Mouse (Mus musculus) ES-E14 (cell line): ENCODE results near the gene Eif2s2. TPM values are rescaled to one million over a fixed set of nuclear protein-coding genes. Genes with fewer than 3 reads are reported as not detected.
"Not testable (repeated sequence)": the region's sequence is repeated elsewhere in the genome, so short reads cannot be mapped to it uniquely, and the experiment has no call there.

ENCODE experiments used
- DNase-seq: peaks from one replicate; pipeline ENCODE4 v3.0.0-alpha.2; 2013; ENCODE audit warnings: low read depth, low spot score
- H3K27ac ChIP-seq: 2 replicates; pipeline ENCODE4 v1.5.1; 2012; ENCODE audit warnings: low read depth, mild to moderate bottlenecking, low read length, moderate library complexity, mixed read lengths; ENCODE audit not compliant: poor library complexity, insufficient read depth, severe bottlenecking
- H3K36me3 ChIP-seq: 2 replicates; pipeline ENCODE4 v1.6.1; 2012; ENCODE audit warnings: mild to moderate bottlenecking, low read length, moderate library complexity, mixed read lengths; ENCODE audit not compliant: control insufficient read depth, poor library complexity, insufficient read depth, severe bottlenecking
- H3K4me1 ChIP-seq, 2 experiments: fragments of 150-350 bp in 1 of 2; sonication (generic) in 1 of 2; 2 replicates each; pipeline ENCODE4 v1.6.1; 2012; ENCODE audit warnings: low read length in 2 of 2, mild to moderate bottlenecking in 1 of 2, mixed read lengths in 1 of 2; ENCODE audit not compliant: control insufficient read depth in 2 of 2, insufficient read depth in 2 of 2, poor library complexity in 1 of 2
- H3K4me3 ChIP-seq, 2 experiments: fragments of 150-350 bp in 1 of 2; sonication (generic) in 1 of 2; 2 replicates each; pipeline ENCODE4 v1.5.1; 2012; ENCODE audit warnings: low read length in 2 of 2, low read depth in 1 of 2, mild to moderate bottlenecking in 1 of 2, mixed read lengths in 1 of 2; ENCODE audit not compliant: insufficient read depth in 1 of 2, poor library complexity in 1 of 2, severe bottlenecking in 1 of 2
- H3K9ac ChIP-seq: 2 replicates; pipeline ENCODE4 v1.6.1; 2012; ENCODE audit warnings: low read depth, mild to moderate bottlenecking, low read length, mixed read lengths; ENCODE audit not compliant: poor library complexity, insufficient read depth, severe bottlenecking
- H3K9me3 ChIP-seq: fragments of 150-350 bp; sonication (generic); 2 replicates; pipeline ENCODE4 v1.6.1; 2012; ENCODE audit warnings: low read depth, mild to moderate bottlenecking, low read length; ENCODE audit not compliant: control insufficient read depth, insufficient read depth
- CHD2 ChIP-seq: IDR thresholded peaks from 2 replicates; pipeline ENCODE4 v1.6.1; 2014; ENCODE audit warnings: mild to moderate bottlenecking, low read depth, low read length, inconsistent platforms
- HCFC1 ChIP-seq: IDR thresholded peaks from 2 replicates; pipeline ENCODE4 v1.6.1; 2012; ENCODE audit warnings: low read length, inconsistent platforms, borderline replicate concordance; ENCODE audit not compliant: insufficient read depth
- MAFK ChIP-seq: IDR thresholded peaks from 2 replicates; pipeline ENCODE4 v1.6.1; 2014; ENCODE audit warnings: mild to moderate bottlenecking, low read depth, low read length, inconsistent platforms; ENCODE audit not compliant: insufficient read depth
- ZC3H11A ChIP-seq: IDR thresholded peaks from 2 replicates; pipeline ENCODE4 v1.6.1; 2012; ENCODE audit warnings: low read depth, mild to moderate bottlenecking, inconsistent platforms, low read length, borderline replicate concordance
- ZNF384 ChIP-seq: IDR thresholded peaks from 2 replicates; pipeline ENCODE4 v1.6.1; 2012; ENCODE audit warnings: low read depth, low read length, inconsistent platforms
- in situ Hi-C, 2 experiments: fragments of 600-800 bp; cut with MboI; formaldehyde crosslinking; loops; one replicate each; pipeline ENCODE4 v1.15.1; 2025; ENCODE audit warnings: low sequenced_read_pairs in 2 of 2, inconsistent platforms in 1 of 2; ENCODE audit not compliant: unreplicated experiment in 2 of 2
- total RNA-seq: library from RNA; depleted of rRNA; stranded (reverse); fragments of 300-350 nt; gene quantifications from 2 replicates; pipeline ENCODE4 v1.2.3, GENCODE M21; 2012

The Eif2s2 gene
- total RNA-seq, 1 experiment = 229 TPM

- Histone ChIP-seq H3K9me3 (no peaks in the 10 kb centered on the region), H3K9ac (no peak overlapping the region), H3K36me3 (no peaks in the 10 kb centered on the region), H3K4me3 (no peak overlapping the region), H3K27ac (no peak overlapping the region), H3K4me1 (no peaks in the 10 kb centered on the region)
- in situ Hi-C loops = loop anchor here in 1 of 2 experiments (25.0 kb wide), 1 partner anchor 224 kb away; no protein-coding TSS in a partner anchor
- no peak for TF ChIP-seq CHD2
- TF ChIP-seq HCFC1 = no peak
- no peak for TF ChIP-seq ZNF384
- TF ChIP-seq MAFK = no peak
- TF ChIP-seq ZC3H11A = no peak
- DNase-seq = no peak
Measured at GRCm38 (mm10) chr2:154936106-154936505, 43.4 kb upstream of the Eif2s2 start.

GRCm38 (mm10) chr2:154933884-154934283 lies 41.1 kb upstream of the Eif2s2 start:
- in situ Hi-C loops = loop anchor here in 1 of 2 experiments (25.0 kb wide), 1 partner anchor 222 kb away; no protein-coding TSS in a partner anchor
- Histone ChIP-seq H3K9ac (no peak overlapping the region), H3K36me3 (no peaks in the 10 kb centered on the region), H3K9me3 (no peaks in the 10 kb centered on the region), H3K4me3 (no peak overlapping the region), H3K4me1 (no peaks in the 10 kb centered on the region), H3K27ac (no peak overlapping the region)
- no peak for TF ChIP-seq CHD2
- DNase-seq = no peak

- TF ChIP-seq HCFC1 (no peak), MAFK (no peak), ZC3H11A (no peak), CHD2 (no peak), ZNF384 (no peak)
- H3K27ac ChIP-seq = no peak overlapping the region
Measured at GRCm38 (mm10) chr2:154928298-154928697, 35.6 kb upstream of the Eif2s2 start.

GRCm38 (mm10) chr2:154926843-154927242 lies 34.1 kb upstream of the Eif2s2 start:
- Histone ChIP-seq H3K27ac (no peak overlapping the region), H3K9ac (no peak overlapping the region), H3K4me3 (no peak overlapping the region), H3K36me3 (no peaks in the 10 kb centered on the region), H3K4me1 (no peaks in the 10 kb centered on the region), H3K9me3 (no peaks in the 10 kb centered on the region)
- no peak for DNase-seq
- in situ Hi-C loops = loop anchor here in 1 of 2 experiments (25.0 kb wide), 1 partner anchor 215 kb away; no protein-coding TSS in a partner anchor
- TF ChIP-seq CHD2 = no peak
- no peak for TF ChIP-seq ZC3H11A
- TF ChIP-seq ZNF384 = no peak
- TF ChIP-seq MAFK = no peak
- no peak for TF ChIP-seq HCFC1

More at GRCm38 (mm10) chr2:154928298-154928697, 35.6 kb upstream of the Eif2s2 start:
- H3K4me3 ChIP-seq = no peak overlapping the region
- no peaks in the 10 kb centered on the region for H3K4me1 ChIP-seq
- in situ Hi-C loops = loop anchor here in 1 of 2 experiments (25.0 kb wide), 1 partner anchor 216 kb away; no protein-coding TSS in a partner anchor
- H3K9me3 ChIP-seq = no peaks in the 10 kb centered on the region
- DNase-seq = no peak
- H3K36me3 ChIP-seq = no peaks in the 10 kb centered on the region
- H3K9ac ChIP-seq = no peak overlapping the region

- TF ChIP-seq HCFC1 = no peak
- no peak for TF ChIP-seq ZC3H11A
- TF ChIP-seq MAFK = no peak
- no peak for TF ChIP-seq ZNF384
- TF ChIP-seq CHD2 = no peak
- Histone ChIP-seq H3K9ac (no peak overlapping the region), H3K4me3 (no peak overlapping the region), H3K9me3 (no peaks in the 10 kb centered on the region), H3K4me1 (no peaks in the 10 kb centered on the region), H3K36me3 (no peaks in the 10 kb centered on the region), H3K27ac (no peak overlapping the region)
- no peak for DNase-seq
- in situ Hi-C loops = loop anchor here in 1 of 2 experiments (25.0 kb wide), 1 partner anchor 213 kb away; no protein-coding TSS in a partner anchor
Measured at GRCm38 (mm10) chr2:154925411-154926031, 32.8 kb upstream of the Eif2s2 start.

GRCm38 (mm10) chr2:154922134-154922533 lies 29.4 kb upstream of the Eif2s2 start:
- not testable (repeated sequence) for DNase-seq, H3K9me3 ChIP-seq, H3K9ac ChIP-seq, H3K27ac ChIP-seq, H3K36me3 ChIP-seq, H3K4me1 ChIP-seq, H3K4me3 ChIP-seq
- in situ Hi-C loops = loop anchor here in 1 of 2 experiments (5.0 kb wide), 1 partner anchor 50 kb away; no protein-coding TSS in a partner anchor
